Mouse (Mus musculus) forebrain, embryonic 13.5 days (tissue): ENCODE measurements around the gene Sec62. TPM values are rescaled to one million over a fixed set of nuclear protein-coding genes. Genes with fewer than 3 reads are reported as not detected.
A peak's percentile ranks its signal among the peaks of the same experiment; 100 is the strongest.

Experiments used
- ATAC-seq: fragments of 200-750 bp; cut with Nextera tagmentation; 2 replicates; pipeline ENCODE4 v1.8.0; 2017
- H3K27ac ChIP-seq: fragments of 300-500 bp; sonication (generic); 2 replicates; pipeline ENCODE4 v1.5.1; 2015; ENCODE audit warnings: inconsistent platforms, mild to moderate bottlenecking, moderate library complexity
- H3K27me3 ChIP-seq: fragments of 300-500 bp; sonication (generic); 2 replicates; pipeline ENCODE4 v1.6.1; 2015; ENCODE audit warnings: mild to moderate bottlenecking, inconsistent platforms
- H3K36me3 ChIP-seq: fragments of 300-500 bp; sonication (generic); 2 replicates; pipeline ENCODE4 v1.6.1; 2015; ENCODE audit warnings: mild to moderate bottlenecking, inconsistent platforms; ENCODE audit not compliant: poor library complexity, severe bottlenecking
- H3K4me1 ChIP-seq: fragments of 300-500 bp; sonication (generic); 2 replicates; pipeline ENCODE4 v1.6.1; 2015; ENCODE audit warnings: inconsistent platforms
- H3K4me2 ChIP-seq: fragments of 300-500 bp; sonication (generic); 2 replicates; pipeline ENCODE4 v1.6.1; 2015; ENCODE audit warnings: inconsistent platforms, mild to moderate bottlenecking, moderate library complexity
- H3K4me3 ChIP-seq: fragments of 300-500 bp; sonication (generic); 2 replicates; pipeline ENCODE4 v1.5.1; 2015; ENCODE audit warnings: mild to moderate bottlenecking, inconsistent platforms
- H3K9ac ChIP-seq: fragments of 300-500 bp; sonication (generic); 2 replicates; pipeline ENCODE4 v1.6.1; 2015; ENCODE audit warnings: mild to moderate bottlenecking, inconsistent platforms
- H3K9me3 ChIP-seq: fragments of 300-500 bp; sonication (generic); replicated peaks from 2 replicates; pipeline ENCODE4 v1.6.1; 2016; ENCODE audit warnings: inconsistent platforms
- WGBS: fragments of 180-500 bp; shearing (Covaris S2); methylation state at CpG from one replicate; pipeline ENCODE4 v1.1.7; 2015; 5-methylcytosine and 5-hydroxymethylcytosine counted together
- polyA plus RNA-seq: library from polyadenylated mRNA; unstranded; fragments of >200 nt; fragmentation: Nextera tagmentation; extraction: Ambion mirVana; gene quantifications from 2 replicates; pipeline ENCODE4 v1.2.1, GENCODE M21; 2015

Sec62 gene
- polyA plus RNA-seq, result 74.6 and 94.8 TPM in 2 replicates

- no peaks in the 10 kb centered on the region for H3K27me3 ChIP-seq
- peak; percentile 99 for ATAC-seq
- H3K27ac ChIP-seq, result peak within 1 kb of the TSS; percentile 91
- H3K36me3 ChIP-seq, result no peaks in the 10 kb centered on the region
- peaks cover 16% of the 10 kb centered on the region for H3K4me1 ChIP-seq
- WGBS, result under 1% methylated on average over 59 of the region's 62 CpGs
- no peaks in the 10 kb centered on the region for H3K9me3 ChIP-seq
- peak within 1 kb of the TSS; percentile 81 for H3K4me2 ChIP-seq
- peak within 1 kb of the TSS; percentile 97 for H3K4me3 ChIP-seq
- peak within 1 kb of the TSS; percentile 98 for H3K9ac ChIP-seq
Observed at GRCm38 (mm10) chr3:30792737-30793402, at the start of gene Sec62. TSS of gene Sec62 (plus strand) at chr3:30792875.

- H3K9ac ChIP-seq, result no peak overlapping the region
- no peaks in the 10 kb centered on the region for H3K9me3 ChIP-seq
- no peaks in the 10 kb centered on the region for H3K36me3 ChIP-seq
- H3K4me2 ChIP-seq, result no peak overlapping the region
- H3K4me3 ChIP-seq, result no peak overlapping the region
- no peaks in the 10 kb centered on the region for H3K27me3 ChIP-seq
- no peaks in the 10 kb centered on the region for H3K4me1 ChIP-seq
- H3K27ac ChIP-seq, result no peak overlapping the region
- WGBS, result 93% methylated on average over 7 of the region's 7 CpGs
- no peak for ATAC-seq
Observed at GRCm38 (mm10) chr3:30742891-30743290, 49.8 kb upstream of the Sec62 start.

GRCm38 (mm10) chr3:30746006-30746405 lies 46.7 kb upstream of the Sec62 start, which contains the start of gene Samd7:
TSS of gene Samd7 (plus strand) at chr3:30746293.
- no peaks in the 10 kb centered on the region for H3K36me3 ChIP-seq
- no peak within 1 kb of the TSS for H3K4me2 ChIP-seq
- WGBS, result 76% methylated on average over 7 of the region's 7 CpGs
- H3K9ac ChIP-seq, result no peak within 1 kb of the TSS
- H3K4me1 ChIP-seq, result no peaks in the 10 kb centered on the region
- H3K9me3 ChIP-seq, result no peaks in the 10 kb centered on the region
- no peaks in the 10 kb centered on the region for H3K27me3 ChIP-seq
- no peak within 1 kb of the TSS for H3K4me3 ChIP-seq
- H3K27ac ChIP-seq, result no peak within 1 kb of the TSS
- ATAC-seq, result no peak

DNA sequence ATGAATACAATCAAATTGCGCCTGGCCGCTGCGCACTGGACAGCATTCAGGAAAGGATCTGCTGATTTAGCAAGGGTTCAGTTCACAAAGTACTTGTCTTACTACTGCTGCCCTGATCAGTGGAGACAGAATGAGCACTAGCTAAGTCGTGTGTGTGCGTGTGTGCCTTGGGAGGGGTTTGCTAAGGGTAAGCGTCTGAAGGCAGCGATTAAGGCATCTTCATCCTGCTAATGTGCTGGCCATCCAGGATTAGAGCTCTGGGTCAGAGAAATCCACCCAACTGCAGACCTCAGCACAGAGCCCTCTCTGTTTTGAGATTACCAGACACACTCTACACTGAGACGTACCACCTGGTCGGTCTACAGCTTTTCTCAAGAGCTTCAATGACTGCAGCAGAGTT lies 44.4 kb upstream of the Sec62 start:
- Histone ChIP-seq H3K4me2 (no peak overlapping the region), H3K9ac (no peak overlapping the region), H3K27me3 (no peaks in the 10 kb centered on the region), H3K9me3 (no peaks in the 10 kb centered on the region), H3K4me1 (no peaks in the 10 kb centered on the region), H3K36me3 (no peaks in the 10 kb centered on the region), H3K27ac (no peak overlapping the region), H3K4me3 (no peak overlapping the region)
- WGBS, result 89% methylated on average over 9 of the region's 9 CpGs
- ATAC-seq, result no peak

DNA sequence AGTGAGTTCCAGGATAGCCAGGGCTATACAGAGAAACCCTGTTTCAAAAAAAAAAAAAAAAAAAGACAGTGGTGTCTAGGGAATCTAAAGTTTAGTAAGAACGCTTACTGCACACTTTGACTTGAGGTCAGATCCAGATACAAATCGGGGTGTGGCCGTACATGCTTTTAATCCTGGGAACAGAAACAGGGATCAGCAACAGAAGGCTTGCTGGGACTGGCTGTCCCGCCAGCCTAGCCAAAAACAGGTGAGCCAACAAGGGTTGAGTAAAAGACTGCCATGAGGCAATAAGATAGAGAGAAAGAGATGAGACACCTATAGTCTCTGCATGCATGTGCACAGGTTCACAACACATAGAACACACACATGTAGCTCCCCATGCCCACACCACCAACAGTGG lies 38.0 kb upstream of the Sec62 start:
- Histone ChIP-seq H3K9ac (no peak overlapping the region), H3K27me3 (no peaks in the 10 kb centered on the region), H3K4me3 (no peak overlapping the region), H3K27ac (no peak overlapping the region), H3K9me3 (no peaks in the 10 kb centered on the region), H3K36me3 (no peaks in the 10 kb centered on the region), H3K4me1 (no peaks in the 10 kb centered on the region), H3K4me2 (no peak overlapping the region)
- ATAC-seq, result no peak
- 92% methylated on average over 4 of the region's 4 CpGs for WGBS

GRCm38 (mm10) chr3:30764877-30765276 lies 27.8 kb upstream of the Sec62 start:
- no peaks in the 10 kb centered on the region for H3K9me3 ChIP-seq
- no peaks in the 10 kb centered on the region for H3K4me1 ChIP-seq
- no peaks in the 10 kb centered on the region for H3K36me3 ChIP-seq
- ATAC-seq, result no peak
- no peak overlapping the region for H3K4me2 ChIP-seq
- no peak overlapping the region for H3K27ac ChIP-seq
- 93% methylated on average over 4 of the region's 4 CpGs for WGBS
- H3K4me3 ChIP-seq, result no peak overlapping the region
- H3K27me3 ChIP-seq, result no peaks in the 10 kb centered on the region
- no peak overlapping the region for H3K9ac ChIP-seq

DNA sequence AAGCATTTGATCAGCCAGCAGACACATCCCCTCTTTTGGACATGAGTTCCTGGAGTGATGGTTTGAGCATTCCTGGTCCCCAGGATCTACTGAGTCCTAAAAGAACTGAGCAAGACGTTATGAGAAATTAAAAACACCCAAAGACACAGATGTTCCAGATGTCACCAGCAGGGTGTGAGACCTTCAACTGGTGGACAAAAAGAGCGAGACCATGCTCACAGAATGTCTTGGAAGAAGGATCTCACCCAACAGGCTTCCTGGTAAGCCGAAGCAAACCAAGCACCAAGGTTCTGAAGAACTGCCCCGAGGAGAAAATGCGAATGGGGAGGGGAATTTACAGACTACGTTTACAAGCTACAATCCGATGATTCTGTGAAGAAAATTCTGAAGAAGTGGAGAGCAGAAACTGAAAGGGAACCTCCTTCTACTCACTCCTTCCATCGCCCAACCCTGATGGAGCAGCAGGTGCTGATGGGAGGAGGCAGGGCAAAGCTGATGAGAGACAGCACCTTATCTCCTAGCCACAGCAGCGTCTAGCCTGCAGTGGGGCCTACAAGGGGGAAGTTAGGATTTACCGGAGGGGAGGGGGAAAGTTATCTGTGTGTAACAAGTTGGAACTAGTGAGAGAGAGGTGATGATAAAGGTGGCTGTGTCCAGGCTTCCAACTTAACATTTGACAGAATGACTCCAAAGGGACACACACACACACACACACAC lies 27.2 kb upstream of the Sec62 start:
- WGBS, result 85% methylated on average over 10 of the region's 10 CpGs
- Histone ChIP-seq H3K27me3 (no peaks in the 10 kb centered on the region), H3K9ac (no peak overlapping the region), H3K4me3 (no peak overlapping the region), H3K9me3 (no peaks in the 10 kb centered on the region), H3K4me2 (no peak overlapping the region), H3K36me3 (no peaks in the 10 kb centered on the region), H3K4me1 (no peaks in the 10 kb centered on the region), H3K27ac (no peak overlapping the region)
- no peak for ATAC-seq

GRCm38 (mm10) chr3:30766177-30766576 lies 26.5 kb upstream of the Sec62 start:
- Histone ChIP-seq H3K4me2 (no peak overlapping the region), H3K4me3 (no peak overlapping the region), H3K9me3 (no peaks in the 10 kb centered on the region), H3K4me1 (no peaks in the 10 kb centered on the region), H3K9ac (no peak overlapping the region), H3K27me3 (no peaks in the 10 kb centered on the region), H3K27ac (no peak overlapping the region), H3K36me3 (no peaks in the 10 kb centered on the region)
- ATAC-seq, result no peak
- 80% methylated on average over 7 of the region's 7 CpGs for WGBS

- ATAC-seq, result no peak
- Histone ChIP-seq H3K9ac (no peak overlapping the region), H3K4me1 (no peaks in the 10 kb centered on the region), H3K9me3 (no peaks in the 10 kb centered on the region), H3K4me2 (no peak overlapping the region), H3K27ac (no peak overlapping the region), H3K4me3 (no peak overlapping the region), H3K27me3 (no peaks in the 10 kb centered on the region), H3K36me3 (no peaks in the 10 kb centered on the region)
- WGBS, result 93% methylated on average over 6 of the region's 6 CpGs
Observed at GRCm38 (mm10) chr3:30767271-30767670, 25.4 kb upstream of the Sec62 start.

DNA sequence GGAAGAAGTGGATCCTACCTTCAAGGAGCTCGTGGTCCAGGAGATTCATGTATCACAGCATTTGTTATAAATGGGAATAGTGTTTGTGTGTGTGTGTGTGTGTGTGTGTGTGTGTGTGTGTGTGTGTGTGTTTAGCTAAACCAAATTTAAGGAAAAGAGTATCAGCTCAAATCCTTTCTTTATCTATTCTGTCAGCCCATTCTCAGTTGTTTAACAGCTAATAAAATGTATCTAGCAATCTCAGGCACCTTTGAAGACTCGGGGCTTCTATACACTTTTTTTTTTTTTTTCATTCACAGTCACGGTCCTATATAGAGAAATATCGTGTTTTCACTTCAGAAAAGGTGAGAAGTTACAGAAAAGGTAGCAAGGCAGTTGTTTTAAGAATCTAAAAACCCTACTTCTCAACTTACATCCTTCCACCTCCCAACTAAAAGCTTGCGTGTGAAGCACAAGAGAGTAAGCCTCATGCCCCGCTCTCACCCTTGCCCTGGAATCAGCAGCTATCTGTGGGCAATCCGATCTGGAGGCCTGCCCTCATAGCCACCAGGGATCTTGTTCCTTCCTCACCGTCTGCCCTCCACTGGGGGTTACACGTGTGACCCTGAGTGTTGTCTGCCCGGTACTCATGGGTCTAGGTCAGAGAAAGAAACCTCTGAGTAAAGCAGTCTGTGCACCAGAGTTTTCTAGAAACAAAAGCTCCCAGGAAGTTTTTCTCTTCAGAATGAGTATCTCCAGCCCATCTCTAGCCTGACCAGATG lies 22.7 kb upstream of the Sec62 start:
- WGBS, result 77% methylated on average over 10 of the region's 10 CpGs
- Histone ChIP-seq H3K9ac (no peak overlapping the region), H3K27me3 (no peaks in the 10 kb centered on the region), H3K36me3 (no peaks in the 10 kb centered on the region), H3K4me2 (no peak overlapping the region), H3K27ac (no peak overlapping the region), H3K4me3 (no peak overlapping the region), H3K4me1 (no peaks in the 10 kb centered on the region), H3K9me3 (no peaks in the 10 kb centered on the region)
- no peak for ATAC-seq

- Histone ChIP-seq H3K4me3 (no peak overlapping the region), H3K36me3 (no peaks in the 10 kb centered on the region), H3K4me1 (no peaks in the 10 kb centered on the region), H3K4me2 (no peak overlapping the region), H3K27ac (no peak overlapping the region), H3K27me3 (no peaks in the 10 kb centered on the region), H3K9ac (no peak overlapping the region), H3K9me3 (no peaks in the 10 kb centered on the region)
- ATAC-seq, result no peak
- WGBS, result 98% methylated on average over 1 of the region's 1 CpGs
Observed at GRCm38 (mm10) chr3:30771560-30771959, 21.1 kb upstream of the Sec62 start.

DNA sequence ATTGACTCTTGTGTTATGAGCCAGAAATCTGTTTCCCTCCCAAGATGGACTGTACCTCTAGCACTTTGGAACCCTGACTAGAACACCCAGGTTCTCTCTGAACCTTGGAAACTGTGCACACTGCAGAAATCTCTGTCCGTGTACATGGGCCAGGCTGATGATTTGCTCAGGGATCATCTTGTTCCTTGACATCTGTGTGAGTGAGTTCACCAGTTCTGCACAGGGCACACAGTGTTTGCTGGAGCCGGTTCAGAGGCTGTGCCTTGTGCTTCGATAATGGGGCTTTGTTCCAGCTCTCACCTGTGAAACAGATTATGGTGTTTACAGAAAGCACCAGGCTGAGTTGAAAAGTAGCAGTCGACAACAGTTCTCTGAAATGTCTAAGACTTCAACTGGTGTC lies 20.0 kb upstream of the Sec62 start:
- H3K9ac ChIP-seq, result no peak overlapping the region
- no peaks in the 10 kb centered on the region for H3K4me1 ChIP-seq
- no peaks in the 10 kb centered on the region for H3K27me3 ChIP-seq
- no peaks in the 10 kb centered on the region for H3K36me3 ChIP-seq
- ATAC-seq, result no peak
- no peak overlapping the region for H3K4me3 ChIP-seq
- no peak overlapping the region for H3K27ac ChIP-seq
- WGBS, result 74% methylated on average over 4 of the region's 4 CpGs
- no peaks in the 10 kb centered on the region for H3K9me3 ChIP-seq
- no peak overlapping the region for H3K4me2 ChIP-seq
